Mouse (Mus musculus): ENCODE data around the gene Baiap3.

- no peak for TF ChIP-seq CTCF (conservative IDR thresholded peaks at IDR 0.05; ENCODE audit: low read length)
- TF ChIP-seq POU5F1 (IDR thresholded peaks at IDR 0.05; ENCODE audit: borderline replicate concordance, low read length) = no peak
- TF ChIP-seq NANOG (IDR thresholded peaks at IDR 0.05; ENCODE audit: borderline replicate concordance, low read length) = no peak
Observed at GRCm38 (mm10) chr17:25250181-25250835, 5.9 kb downstream of the Baiap3 start.
